26 mouse cellular contexts compared by ENCODE assay signal in genomic region chr17:85037855-85038254, GRCm38 (mm10). TPM values are rescaled to one million over a fixed set of nuclear protein-coding genes. Genes with fewer than 3 reads are reported as not detected.
DNase-seq lines count a peak whose midpoint lies in the region; ATAC-seq and TF ChIP-seq lines count a peak whose summit lies in the region.
"Had no signal": no experiment of that assay in that cellular context is flagged by ENCODE, and none has a peak within 500 bp of the region (broad histone marks: within the 10 kb centered on the region; RNA-seq: fewer than 3 reads in every experiment).

No protein-coding gene starts in this region.

- H3K9ac ChIP-seq in intestine, postnatal 0 days (ENCODE audit: low read depth, low read length), result no peak overlapping the region
- no peak overlapping the region for H3K9ac ChIP-seq in intestine, embryonic 15.5 days
- no peak overlapping the region for H3K9ac ChIP-seq in liver, embryonic 12.5 days
- no peak overlapping the region for H3K9ac ChIP-seq in liver, embryonic 15.5 days
- no peak overlapping the region for H3K9ac ChIP-seq in stomach, embryonic 16.5 days (ENCODE audit: low read length)
- H3K9ac ChIP-seq: embryonic facial prominence, embryonic 15.5 days; forebrain, embryonic 15.5 days; heart, embryonic 15.5 days; hindbrain, embryonic 13.5 days had no signal

- H3K27me3 ChIP-seq in intestine, postnatal 0 days (replicated peaks; ENCODE audit: control insufficient read depth, insufficient read depth, low read length), result no peaks in the 10 kb centered on the region
- H3K27me3 ChIP-seq in intestine, embryonic 15.5 days (replicated peaks), result no peaks in the 10 kb centered on the region
- no peaks in the 10 kb centered on the region for H3K27me3 ChIP-seq in liver, embryonic 12.5 days (replicated peaks)
- no peaks in the 10 kb centered on the region for H3K27me3 ChIP-seq in liver, embryonic 15.5 days
- H3K27me3 ChIP-seq in stomach, embryonic 16.5 days (ENCODE audit: control insufficient read depth, insufficient read depth, low read length), result no peaks in the 10 kb centered on the region
- H3K27me3 ChIP-seq: CH12.LX; embryonic facial prominence, embryonic 15.5 days; forebrain, embryonic 15.5 days; heart, embryonic 15.5 days; hindbrain, embryonic 13.5 days; Patski had no signal

- peaks cover 11% of the 10 kb centered on the region for H3K4me1 ChIP-seq in intestine, postnatal 0 days (replicated peaks; ENCODE audit: control insufficient read depth, insufficient read depth, low read length)
- peaks cover 2% of the 10 kb centered on the region; the same call in 1 of the 2 replicates for H3K4me1 ChIP-seq in intestine, embryonic 15.5 days (replicated peaks)
- no peaks in the 10 kb centered on the region for H3K4me1 ChIP-seq in liver, embryonic 12.5 days
- peaks cover 10% of the 10 kb centered on the region; the same call in 1 of the 2 replicates for H3K4me1 ChIP-seq in liver, embryonic 15.5 days (replicated peaks)
- H3K4me1 ChIP-seq in stomach, embryonic 16.5 days (ENCODE audit: control insufficient read depth, insufficient read depth, low read length), result no peaks in the 10 kb centered on the region
- H3K4me1 ChIP-seq: embryonic facial prominence, embryonic 15.5 days; forebrain, embryonic 15.5 days; heart, embryonic 15.5 days; hindbrain, embryonic 13.5 days had no signal

- no peak overlapping the region for H3K27ac ChIP-seq in intestine, postnatal 0 days (ENCODE audit: low read depth, low read length)
- no peak overlapping the region for H3K27ac ChIP-seq in intestine, embryonic 15.5 days
- no peak overlapping the region for H3K27ac ChIP-seq in liver, embryonic 12.5 days
- H3K27ac ChIP-seq in liver, embryonic 15.5 days (replicated peaks), result no peak overlapping the region
- no peak overlapping the region for H3K27ac ChIP-seq in stomach, embryonic 16.5 days (ENCODE audit: low read length)
- H3K27ac ChIP-seq: embryonic facial prominence, embryonic 15.5 days; forebrain, embryonic 10.5 days; forebrain, embryonic 15.5 days; heart, embryonic 15.5 days; hindbrain, embryonic 13.5 days had no signal

- H3K4me2 ChIP-seq in intestine, postnatal 0 days (replicated peaks; ENCODE audit: low read depth), result no peak overlapping the region
- H3K4me2 ChIP-seq in intestine, embryonic 15.5 days (replicated peaks), result no peak overlapping the region
- H3K4me2 ChIP-seq in liver, embryonic 12.5 days, result no peak overlapping the region
- no peak overlapping the region for H3K4me2 ChIP-seq in liver, embryonic 15.5 days
- H3K4me2 ChIP-seq in stomach, embryonic 16.5 days (ENCODE audit: low read depth, low read length), result no peak overlapping the region
- H3K4me2 ChIP-seq: embryonic facial prominence, embryonic 15.5 days; forebrain, embryonic 15.5 days; heart, embryonic 11.5 days; heart, embryonic 15.5 days; hindbrain, embryonic 13.5 days had no signal

- WGBS in intestine, postnatal 0 days, result 50% methylated on average over 5 of the region's 5 CpGs
- WGBS in intestine, embryonic 15.5 days, result 54% methylated on average over 5 of the region's 5 CpGs
- 60% methylated on average over 5 of the region's 5 CpGs for WGBS in liver, embryonic 12.5 days (ENCODE audit: insufficient replicate concordance)
- 55% methylated on average over 5 of the region's 5 CpGs for WGBS in liver, embryonic 15.5 days (ENCODE audit: insufficient replicate concordance)
- 53% methylated on average over 5 of the region's 5 CpGs for WGBS in stomach, embryonic 16.5 days

- no peak overlapping the region for H3K4me3 ChIP-seq in intestine, postnatal 0 days (ENCODE audit: low read depth, low read length)
- H3K4me3 ChIP-seq in intestine, embryonic 15.5 days (replicated peaks), result no peak overlapping the region
- no peak overlapping the region for H3K4me3 ChIP-seq in liver, embryonic 12.5 days
- no peak overlapping the region for H3K4me3 ChIP-seq in liver, embryonic 15.5 days (replicated peaks)
- H3K4me3 ChIP-seq in stomach, embryonic 16.5 days (replicated peaks; ENCODE audit: low read length), result no peak overlapping the region
- H3K4me3 ChIP-seq: embryonic facial prominence, embryonic 15.5 days; erythroblast, embryonic 14.5 days; forebrain, embryonic 10.5 days; forebrain, embryonic 15.5 days; heart, embryonic 15.5 days; hindbrain, embryonic 13.5 days had no signal

- peaks cover 12% of the 10 kb centered on the region; the same call in 1 of the 2 replicates for H3K36me3 ChIP-seq in intestine, postnatal 0 days (ENCODE audit: control insufficient read depth, insufficient read depth)
- no peaks in the 10 kb centered on the region for H3K36me3 ChIP-seq in intestine, embryonic 15.5 days
- H3K36me3 ChIP-seq in liver, embryonic 12.5 days, result no peaks in the 10 kb centered on the region
- H3K36me3 ChIP-seq in liver, embryonic 15.5 days (replicated peaks), result no peaks in the 10 kb centered on the region
- H3K36me3 ChIP-seq in stomach, embryonic 16.5 days (ENCODE audit: control insufficient read depth, insufficient read depth, low read length), result no peaks in the 10 kb centered on the region
- H3K36me3 ChIP-seq: embryonic facial prominence, embryonic 15.5 days; forebrain, embryonic 10.5 days; forebrain, embryonic 15.5 days; heart, embryonic 15.5 days; hindbrain, embryonic 13.5 days had no signal

- no peak for TF ChIP-seq CTCF in intestine, postnatal 0 days (IDR thresholded peaks at IDR 0.05; ENCODE audit: low read depth)

- ATAC-seq in intestine, postnatal 0 days, result peak; percentile 26; the same call in 1 of the 2 replicates
- ATAC-seq in intestine, embryonic 15.5 days, result no peak
- ATAC-seq in liver, embryonic 12.5 days, result peak; percentile 66
- peak; percentile 61 for ATAC-seq in liver, embryonic 15.5 days (ENCODE audit: insufficient read depth)
- peak; percentile 62; the same call in 1 of the 2 replicates for ATAC-seq in stomach, embryonic 16.5 days (ENCODE audit: insufficient read depth, low FRiP score)
- ATAC-seq: activated CD4-positive, CD25-positive, alpha-beta regulatory T cell, adult 4 months; forebrain, embryonic 15.5 days; Patski had no signal

- H3K9me3 ChIP-seq in intestine, postnatal 0 days (ENCODE audit: control insufficient read depth), result no peaks in the 10 kb centered on the region
- H3K9me3 ChIP-seq in intestine, embryonic 15.5 days, result no peaks in the 10 kb centered on the region
- no peaks in the 10 kb centered on the region for H3K9me3 ChIP-seq in liver, embryonic 12.5 days (replicated peaks)
- no peaks in the 10 kb centered on the region for H3K9me3 ChIP-seq in liver, embryonic 15.5 days (replicated peaks)
- no peaks in the 10 kb centered on the region for H3K9me3 ChIP-seq in stomach, embryonic 16.5 days (replicated peaks; ENCODE audit: control insufficient read depth, low read length)
- H3K9me3 ChIP-seq: embryonic facial prominence, embryonic 15.5 days; forebrain, embryonic 10.5 days; forebrain, embryonic 15.5 days; heart, embryonic 15.5 days; hindbrain, embryonic 13.5 days had no signal

- no peak for DNase-seq in lung, postnatal 4 days
- DNase-seq in adrenal gland, adult (ENCODE audit: inconsistent age in 2 of 2, low spot score in 1 of 2), result no peak
- no peak for DNase-seq in spleen, postnatal 36 days (ENCODE audit: low spot score in 2 of 2)
- DNase-seq: adrenal gland, postnatal 10 days; cerebellum, adult 11 months; cerebellum, adult 8-10 months; cerebellum, postnatal 14 days; embryo, embryonic 11 days; gastrocnemius, postnatal 36 days; heart, adult 18-20 months; heart, postnatal 14 days had no signal

RNA-seq across cellular contexts. Expression of gene Slc3a1, which starts 9.7 kb away (rescaled TPM):
- 121 and 130 TPM in 2 replicates for polyA plus RNA-seq in intestine, postnatal 0 days (2015; fragmentation: Nextera tagmentation; extraction: Ambion mirVana)
- polyA plus RNA-seq in intestine, embryonic 15.5 days (2015; fragmentation: Nextera tagmentation; extraction: Ambion mirVana), result 25.5 and 36.8 TPM in 2 replicates
- 0.32 and 0.41 TPM in 2 replicates for polyA plus RNA-seq in liver, embryonic 12.5 days (2016; fragmentation: Nextera tagmentation; extraction: Ambion mirVana)
- 2.1 and 4.3 TPM in 2 replicates for polyA plus RNA-seq in liver, embryonic 15.5 days (2015; fragmentation: Nextera tagmentation; extraction: Ambion mirVana)
- polyA plus RNA-seq in stomach, embryonic 16.5 days (2015; fragmentation: Nextera tagmentation; extraction: Ambion mirVana), result 8.7 and 10.6 TPM in 2 replicates
- polyA plus RNA-seq: erythroblast, embryonic 14.5 days had no signal

RNA-seq across cellular contexts. Expression of gene Prepl, which starts 52.2 kb away (rescaled TPM):
- polyA plus RNA-seq in intestine, postnatal 0 days (2015; fragmentation: Nextera tagmentation; extraction: Ambion mirVana), result 13.7 and 13.8 TPM in 2 replicates
- polyA plus RNA-seq in intestine, embryonic 15.5 days (2015; fragmentation: Nextera tagmentation; extraction: Ambion mirVana), result 26.1 and 26.6 TPM in 2 replicates
- 11.2 and 12.8 TPM in 2 replicates for polyA plus RNA-seq in liver, embryonic 12.5 days (2016; fragmentation: Nextera tagmentation; extraction: Ambion mirVana)
- 7.0 TPM in 2 replicates for polyA plus RNA-seq in liver, embryonic 15.5 days (2015; fragmentation: Nextera tagmentation; extraction: Ambion mirVana)
- 31.5 and 33.5 TPM in 2 replicates for polyA plus RNA-seq in stomach, embryonic 16.5 days (2015; fragmentation: Nextera tagmentation; extraction: Ambion mirVana)

RNA-seq across cellular contexts. Expression of gene Camkmt, which starts 52.5 kb away (rescaled TPM):
- polyA plus RNA-seq in intestine, postnatal 0 days (2015; fragmentation: Nextera tagmentation; extraction: Ambion mirVana), result 7.7 and 9.2 TPM in 2 replicates
- polyA plus RNA-seq in intestine, embryonic 15.5 days (2015; fragmentation: Nextera tagmentation; extraction: Ambion mirVana), result 14.8 and 17.4 TPM in 2 replicates
- polyA plus RNA-seq in liver, embryonic 12.5 days (2016; fragmentation: Nextera tagmentation; extraction: Ambion mirVana), result 4.4 and 5.2 TPM in 2 replicates
- polyA plus RNA-seq in liver, embryonic 15.5 days (2015; fragmentation: Nextera tagmentation; extraction: Ambion mirVana), result 2.7 and 3.0 TPM in 2 replicates
- 11.3 and 13.7 TPM in 2 replicates for polyA plus RNA-seq in stomach, embryonic 16.5 days (2015; fragmentation: Nextera tagmentation; extraction: Ambion mirVana)
